Mouse (Mus musculus) Patski (cell line): ENCODE measurements around the gene Mmrn1. TPM values are rescaled to one million over a fixed set of nuclear protein-coding genes. Genes with fewer than 3 reads are reported as not detected.

Experiments used
- ATAC-seq: fragments of 100-300 bp; one replicate; pipeline ENCODE4 v1.8.0; 2021
- CTCF ChIA-PET: fragments of 350-600 bp; sonication (Branson Sonifier 250); formaldehyde crosslinking; loops from one replicate; lab custom pipeline; 2022; ENCODE audit warnings: inconsistent platforms; lab: Charles Lee
- POLR2A ChIA-PET: fragments of 350-600 bp; sonication (Branson Sonifier 250); formaldehyde crosslinking; loops from one replicate; lab custom pipeline; 2022; ENCODE audit warnings: antibody characterized with exemption, inconsistent platforms; lab: Charles Lee
- DNase-seq: peaks from one replicate; pipeline ENCODE4 v3.0.0-alpha.2; 2011; ENCODE audit warnings: low read depth, low spot score
- H3K27me3 ChIP-seq: fragments of 371-371 bp; one replicate; pipeline ENCODE4 v1.5.1; 2021
- CTCF ChIP-seq: fragments of 100-300 bp; IDR thresholded peaks from one replicate; pipeline ENCODE4 v1.5.1; 2021
- in situ Hi-C: fragments of 300-500 bp; cut with MboI; formaldehyde crosslinking; loops from 3 replicates; pipeline ENCODE4 v1.11.1; 2018; ENCODE audit warnings: low pct_unique_long_range_greater_than_20kb, mixed read lengths
- polyA plus RNA-seq: library from polyadenylated mRNA; unstranded; gene quantifications from one replicate; pipeline ENCODE4 v1.2.3, GENCODE M21; 2021

Mmrn1 gene
- polyA plus RNA-seq, 1 experiment from 2014 or later: not detected

GRCm38 (mm10) chr6:60992366-60992765 is 67.6 kb downstream of the Mmrn1 start:
- TF ChIP-seq CTCF: no peak
- ATAC-seq (no peak), DNase-seq (no peak)
- ChIA-PET POLR2A (no interaction called here), CTCF (interaction anchor here (1.3 kb wide), 1 partner anchor 322 kb away, joined by 3 read pairs; no protein-coding TSS in a partner anchor)
- peaks cover 3% of the 10 kb centered on the region for H3K27me3 ChIP-seq
- in situ Hi-C loops: no loop called here

DNA sequence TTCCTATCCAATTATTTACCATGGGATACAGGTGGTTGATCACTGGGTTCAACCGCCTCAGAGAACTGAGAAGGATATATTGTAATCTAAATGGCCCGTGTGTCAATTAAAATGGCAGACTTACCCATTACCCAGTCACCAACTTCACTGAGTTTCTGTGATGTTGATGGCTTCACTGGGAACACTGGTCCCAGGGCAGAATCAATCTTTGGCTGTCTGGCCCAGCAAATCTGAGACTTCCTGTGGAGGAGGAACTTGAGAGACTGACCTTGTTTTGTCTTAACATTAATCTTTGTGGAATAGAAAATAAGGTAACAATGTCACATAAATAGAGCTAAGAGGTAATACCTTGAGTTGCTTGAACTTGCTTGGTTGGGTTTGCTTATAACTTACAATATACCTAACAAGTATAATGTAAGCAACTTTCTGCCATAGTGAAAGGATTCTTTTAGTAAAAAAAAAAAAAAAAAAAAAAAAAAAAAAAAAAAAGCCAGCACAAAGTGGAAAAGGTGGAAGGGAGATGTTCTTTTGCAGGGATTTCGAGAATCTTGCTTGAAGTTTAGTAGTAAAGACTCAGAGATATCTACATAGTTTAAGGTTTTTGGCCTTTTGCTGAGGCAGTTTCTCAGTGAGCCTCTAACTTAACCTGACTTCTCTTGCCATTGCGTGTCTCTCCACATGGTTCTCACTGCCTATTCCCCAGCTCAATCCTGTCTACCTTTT is 68.8 kb downstream of the Mmrn1 start:
- in situ Hi-C loops: no loop called here
- peaks cover 3% of the 10 kb centered on the region for H3K27me3 ChIP-seq
- no peak for DNase-seq
- no peak for TF ChIP-seq CTCF
- CTCF ChIA-PET: no interaction called here
- no peak for ATAC-seq
- POLR2A ChIA-PET: no interaction called here

DNA sequence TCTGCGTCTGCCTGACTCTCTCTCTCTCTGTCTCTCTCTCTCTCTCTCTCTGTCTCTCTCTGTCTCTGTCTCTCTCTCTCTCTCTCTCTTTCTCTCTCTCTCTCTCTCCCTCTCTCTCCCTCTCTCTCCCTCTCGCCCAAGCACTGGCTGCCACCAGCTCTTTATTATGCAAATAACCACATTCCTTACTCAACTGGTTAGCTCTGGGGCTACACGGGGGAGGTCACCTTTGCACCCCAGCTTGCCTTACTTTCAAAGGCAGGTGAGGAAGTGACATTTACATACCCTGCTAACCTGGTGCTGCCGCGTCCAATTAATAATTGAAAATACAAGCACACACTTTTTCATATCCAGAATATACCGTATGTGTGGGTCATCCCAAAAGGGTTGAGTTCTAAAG is 69.3 kb downstream of the Mmrn1 start:
- DNase-seq: no peak
- POLR2A ChIA-PET: no interaction called here
- TF ChIP-seq CTCF: no peak
- in situ Hi-C loops: no loop called here
- CTCF ChIA-PET: no interaction called here
- H3K27me3 ChIP-seq: peaks cover 3% of the 10 kb centered on the region
- ATAC-seq: no peak

- no peak for TF ChIP-seq CTCF
- ATAC-seq (no peak), DNase-seq (no peak)
- ChIA-PET POLR2A (no interaction called here), CTCF (no interaction called here)
- in situ Hi-C loops: no loop called here
- H3K27me3 ChIP-seq: peaks cover 3% of the 10 kb centered on the region
Measured at GRCm38 (mm10) chr6:60994521-60994920, 69.7 kb downstream of the Mmrn1 start.

GRCm38 (mm10) chr6:60995596-60995995 is 70.8 kb downstream of the Mmrn1 start:
- peaks cover 3% of the 10 kb centered on the region for H3K27me3 ChIP-seq
- ChIA-PET POLR2A (no interaction called here), CTCF (interaction anchor here (0.9 to 1.2 kb wide), 2 partner anchors 68 to 123 kb away, joined by 3 read pairs; no protein-coding TSS in a partner anchor)
- ATAC-seq: no peak
- in situ Hi-C loops: no loop called here
- DNase-seq: no peak
- no peak for TF ChIP-seq CTCF

- ATAC-seq: no peak
- POLR2A ChIA-PET: no interaction called here
- in situ Hi-C loops: no loop called here
- no peak for TF ChIP-seq CTCF
- CTCF ChIA-PET: interaction anchor here (1.2 kb wide), 1 partner anchor 122 kb away, joined by 3 read pairs; no protein-coding TSS in a partner anchor
- H3K27me3 ChIP-seq: peaks cover 3% of the 10 kb centered on the region
- DNase-seq: no peak
Measured at GRCm38 (mm10) chr6:60996328-60996727, 71.6 kb downstream of the Mmrn1 start.

DNA sequence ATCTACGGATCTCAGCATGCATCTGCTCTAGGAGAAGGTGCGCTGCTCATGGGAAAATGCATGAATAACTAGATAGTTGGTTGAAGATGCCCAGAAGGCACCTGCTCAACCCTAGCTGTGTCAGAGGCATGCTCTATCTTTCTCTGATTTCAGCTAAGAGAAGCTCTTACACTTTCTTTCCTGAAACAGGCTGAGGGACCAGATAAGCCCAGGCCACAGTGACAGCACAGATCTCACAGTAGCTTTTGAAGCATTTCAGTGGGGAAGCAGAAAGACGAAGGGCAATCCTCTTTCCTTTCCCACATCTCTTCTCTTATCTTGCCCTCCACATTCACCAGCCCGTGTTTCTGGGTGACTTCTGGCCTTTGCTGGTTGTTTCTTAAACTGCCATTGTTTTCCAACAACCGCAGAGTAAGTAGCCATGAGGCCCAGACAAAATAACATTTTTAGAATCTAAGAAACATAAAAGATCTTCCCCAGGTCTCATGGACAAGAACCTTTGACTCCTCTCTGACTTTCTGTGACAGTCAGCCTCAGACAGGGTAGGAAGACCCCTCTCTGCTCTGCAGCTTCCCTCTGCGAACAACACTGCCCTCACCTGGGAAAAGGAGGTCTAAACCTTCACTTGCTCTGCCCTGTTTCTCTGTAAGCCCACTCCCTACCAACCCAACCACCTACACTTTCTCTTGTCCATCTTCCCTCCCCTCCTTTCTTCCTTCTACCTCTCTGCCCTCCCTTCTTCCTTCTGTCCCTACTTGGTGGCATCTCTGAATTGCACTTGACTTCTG is 76.4 kb downstream of the Mmrn1 start:
- in situ Hi-C loops: no loop called here
- peaks cover 3% of the 10 kb centered on the region for H3K27me3 ChIP-seq
- no peak for TF ChIP-seq CTCF
- no peak for DNase-seq
- no peak for ATAC-seq
- ChIA-PET CTCF (no interaction called here), POLR2A (no interaction called here)

GRCm38 (mm10) chr6:61003916-61004765 is 79.4 kb downstream of the Mmrn1 start:
- ATAC-seq: no peak
- DNase-seq: peak; percentile 10
- in situ Hi-C loops: no loop called here
- no peaks in the 10 kb centered on the region for H3K27me3 ChIP-seq
- no peak for TF ChIP-seq CTCF
- POLR2A ChIA-PET: no interaction called here
- CTCF ChIA-PET: no interaction called here

GRCm38 (mm10) chr6:61013780-61014179 is 89.0 kb downstream of the Mmrn1 start:
- H3K27me3 ChIP-seq: peaks cover 2% of the 10 kb centered on the region
- no peak for DNase-seq
- ChIA-PET CTCF (no interaction called here), POLR2A (no interaction called here)
- TF ChIP-seq CTCF: no peak
- no peak for ATAC-seq
- in situ Hi-C loops: no loop called here

- CTCF ChIA-PET: no interaction called here
- POLR2A ChIA-PET: no interaction called here
- in situ Hi-C loops: no loop called here
- H3K27me3 ChIP-seq: no peaks in the 10 kb centered on the region
- TF ChIP-seq CTCF: no peak
- no peak for ATAC-seq
- no peak for DNase-seq
Measured at GRCm38 (mm10) chr6:61019689-61020088, 94.9 kb downstream of the Mmrn1 start.
